Mouse (Mus musculus): ENCODE results near the gene Olfr1369-ps1. TPM values are rescaled to one million over a fixed set of nuclear protein-coding genes. Genes with fewer than 3 reads are reported as not detected.

Olfr1369-ps1 gene
- total and polyA plus RNA-seq, 3 experiments, result not detected

DNA sequence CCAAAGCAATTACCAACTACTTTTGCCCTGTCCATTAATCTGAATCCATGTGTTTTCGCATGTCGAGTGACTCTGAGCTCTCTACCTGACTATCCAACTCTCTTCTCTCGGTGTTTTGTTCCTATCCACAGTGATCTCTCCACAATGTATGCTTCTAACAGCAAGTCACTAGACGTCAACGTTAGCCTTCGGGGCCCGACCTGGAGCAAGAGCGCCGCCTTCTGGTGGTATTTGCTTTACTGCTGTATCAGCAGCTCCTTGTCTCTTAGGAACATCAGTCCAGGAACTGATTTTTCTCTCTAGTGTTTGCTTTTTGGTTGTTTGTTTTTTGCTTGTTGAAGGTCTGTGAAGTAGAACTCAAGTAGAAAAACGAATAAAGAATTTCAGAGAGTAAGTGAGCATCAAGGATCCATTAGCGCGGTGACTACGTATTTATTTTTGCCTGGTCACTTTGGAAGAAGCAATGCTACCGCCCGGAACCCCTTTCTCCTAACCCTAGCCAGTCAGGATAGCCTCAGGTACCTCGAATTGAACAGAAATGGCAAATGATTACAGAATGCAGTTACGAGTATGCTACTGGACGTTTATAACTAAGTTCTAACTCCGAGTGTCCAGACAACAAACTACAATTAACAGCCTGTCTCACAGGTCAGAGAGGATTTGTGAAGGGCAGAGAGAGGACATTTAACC lies 47.6 kb downstream of the Olfr1369-ps1 start:
- intact Hi-C loops (cut with DNase I), result loop anchor here (5.0 kb wide), 2 partner anchors 217 to 847 kb away; no protein-coding TSS in a partner anchor
- DNase-seq, result peak; percentile 84 to 89
- 1% methylated on average over 19 of the region's 19 CpGs for WGBS
- Histone ChIP-seq H3K36me3 (ENCODE audit: control insufficient read depth, insufficient read depth, low read length) (no peaks in the 10 kb centered on the region), H3K4me1 (ENCODE audit: control insufficient read depth, insufficient read depth, low read length) (no peaks in the 10 kb centered on the region), H3K27me3 (ENCODE audit: control insufficient read depth, insufficient read depth, low read length) (no peaks in the 10 kb centered on the region), H3K79me2 (replicated peaks; ENCODE audit: control insufficient read depth, insufficient read depth, low read length) (no peaks in the 10 kb centered on the region), H3K27ac (peak overlapping the region; percentile 57; the same call in 1 of the 2 replicates), H3K9ac (ENCODE audit: low read depth, low read length) (peak overlapping the region; percentile 71), H3K4me3 (peak overlapping the region; percentile 82)
- 0 out of 2 replicates have a peak, but pooled peaks have one; percentile 25 for TF ChIP-seq EP300 (IDR thresholded peaks at IDR 0.05; ENCODE audit: insufficient read depth, low read depth, low read length)
- TF ChIP-seq CTCF (IDR thresholded peaks at IDR 0.05), result peak; percentile 94
- no peak for TF ChIP-seq POLR2A (IDR thresholded peaks at IDR 0.05; ENCODE audit: insufficient read depth, low read depth, low read length)

DNA sequence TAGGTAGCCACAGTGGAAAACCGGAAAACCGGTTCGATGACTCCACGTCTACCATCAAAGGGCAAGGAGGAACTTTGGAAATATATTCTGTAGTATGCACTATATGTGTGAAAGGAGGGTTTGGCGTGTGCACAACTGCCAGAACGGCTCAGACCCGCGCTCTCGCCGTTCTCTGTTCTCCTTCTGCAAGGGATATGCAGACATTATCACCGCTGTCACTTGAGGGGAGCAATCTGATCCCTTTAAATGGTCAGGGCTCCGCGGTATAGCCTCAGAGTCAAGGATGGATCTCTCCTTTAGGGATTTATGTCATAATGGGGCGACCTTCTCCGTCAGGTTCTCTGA lies 48.2 kb downstream of the Olfr1369-ps1 start:
- H3K9ac ChIP-seq (ENCODE audit: low read depth, low read length), result peak overlapping the region; percentile 71
- TF ChIP-seq CTCF (IDR thresholded peaks at IDR 0.05) (no peak), EP300 (IDR thresholded peaks at IDR 0.05; ENCODE audit: insufficient read depth, low read depth, low read length) (no peak), POLR2A (IDR thresholded peaks at IDR 0.05; ENCODE audit: insufficient read depth, low read depth, low read length) (no peak)
- no peaks in the 10 kb centered on the region for H3K36me3 ChIP-seq (ENCODE audit: control insufficient read depth, insufficient read depth, low read length)
- DNase-seq, result peak; percentile 18 to 48
- no peaks in the 10 kb centered on the region for H3K27me3 ChIP-seq (ENCODE audit: control insufficient read depth, insufficient read depth, low read length)
- intact Hi-C loops (cut with DNase I), result loop anchor here (5.0 kb wide), 2 partner anchors 217 to 847 kb away; no protein-coding TSS in a partner anchor
- peak overlapping the region; percentile 82 for H3K4me3 ChIP-seq
- peak overlapping the region; percentile 57 for H3K27ac ChIP-seq
- WGBS, result 0% methylated on average over 15 of the region's 15 CpGs
- H3K4me1 ChIP-seq (ENCODE audit: control insufficient read depth, insufficient read depth, low read length), result no peaks in the 10 kb centered on the region
- H3K79me2 ChIP-seq (replicated peaks; ENCODE audit: control insufficient read depth, insufficient read depth, low read length), result no peaks in the 10 kb centered on the region

DNA sequence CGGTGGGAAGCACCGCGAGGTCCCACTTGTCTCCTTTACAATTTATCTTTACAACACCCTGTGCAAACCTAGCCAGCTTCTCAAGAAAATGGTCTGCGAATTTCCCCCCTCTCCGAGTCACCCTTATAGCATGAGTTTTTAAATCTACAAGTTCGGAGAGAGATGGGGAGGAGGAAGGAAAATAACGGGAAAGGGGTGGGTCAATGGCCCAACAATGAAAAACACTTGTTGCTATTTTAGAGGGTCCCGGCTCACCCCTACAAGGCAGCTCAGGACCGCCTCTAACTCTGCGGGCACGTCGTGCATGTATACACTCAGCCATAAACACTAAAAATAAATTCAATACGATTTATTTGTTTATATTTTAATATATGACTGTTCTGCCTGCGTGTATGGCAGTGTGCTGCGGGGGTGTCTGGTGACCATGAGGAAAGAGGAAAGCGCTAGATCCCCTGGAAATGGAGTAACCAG lies 48.8 kb downstream of the Olfr1369-ps1 start:
- intact Hi-C loops (cut with DNase I), result loop anchor here (5.0 to 10.0 kb wide), 3 partner anchors 62 to 785 kb away; partner anchors contain the start of gene Zfp184
- peak overlapping the region; percentile 82 for H3K4me3 ChIP-seq
- under 1% methylated on average over 16 of the region's 16 CpGs for WGBS
- peak; percentile 27 to 46 for DNase-seq
- H3K79me2 ChIP-seq (replicated peaks; ENCODE audit: control insufficient read depth, insufficient read depth, low read length), result no peaks in the 10 kb centered on the region
- peak overlapping the region; percentile 58 for H3K9ac ChIP-seq (ENCODE audit: low read depth, low read length)
- TF ChIP-seq EP300 (IDR thresholded peaks at IDR 0.05; ENCODE audit: insufficient read depth, low read depth, low read length), result no peak
- no peak for TF ChIP-seq POLR2A (IDR thresholded peaks at IDR 0.05; ENCODE audit: insufficient read depth, low read depth, low read length)
- TF ChIP-seq CTCF (IDR thresholded peaks at IDR 0.05), result no peak
- no peaks in the 10 kb centered on the region for H3K27me3 ChIP-seq (ENCODE audit: control insufficient read depth, insufficient read depth, low read length)
- no peaks in the 10 kb centered on the region for H3K36me3 ChIP-seq (ENCODE audit: control insufficient read depth, insufficient read depth, low read length)
- no peaks in the 10 kb centered on the region for H3K4me1 ChIP-seq (ENCODE audit: control insufficient read depth, insufficient read depth, low read length)
- peak overlapping the region; percentile 57 for H3K27ac ChIP-seq

DNA sequence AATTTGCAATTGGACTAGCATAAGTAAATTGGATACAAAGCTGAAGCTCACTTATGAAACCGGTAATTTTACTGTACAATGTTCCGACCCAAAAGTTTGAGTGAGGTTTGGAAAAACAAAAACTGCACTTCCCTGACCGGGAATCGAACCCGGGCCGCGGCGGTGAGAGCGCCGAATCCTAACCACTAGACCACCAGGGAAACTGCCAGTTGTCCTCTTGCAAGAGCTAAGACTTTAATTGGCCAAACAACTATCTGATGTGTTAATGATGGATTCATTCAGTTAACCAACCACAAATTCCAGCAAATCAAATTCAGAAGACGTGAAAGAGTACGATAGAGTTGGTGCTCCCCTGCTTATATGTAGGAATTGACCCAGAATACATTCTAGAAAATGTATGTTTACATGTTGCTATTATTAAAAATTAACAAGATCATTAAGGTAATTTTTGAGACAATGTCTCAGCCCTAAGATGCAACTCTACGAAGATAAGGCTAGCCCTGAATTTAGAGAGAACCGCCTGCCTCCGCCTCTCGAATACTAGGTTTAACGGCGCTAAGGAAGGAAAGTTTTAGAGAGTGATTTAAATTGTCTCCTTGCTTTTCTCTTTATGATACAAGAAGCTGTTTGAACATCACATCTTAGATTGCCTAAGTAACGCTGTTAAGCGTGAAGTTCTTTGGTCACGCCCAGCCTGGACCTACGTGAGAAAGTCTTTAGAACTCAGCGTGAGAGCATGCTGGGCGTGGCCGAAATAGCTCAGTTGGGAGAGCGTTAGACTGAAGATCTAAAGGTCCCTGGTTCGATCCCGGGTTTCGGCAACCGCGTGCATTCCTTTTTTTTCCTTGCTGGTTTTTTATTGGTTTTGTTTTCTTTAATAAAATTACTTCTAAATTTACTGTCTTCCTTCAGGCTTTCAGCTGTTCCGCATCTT lies 49.6 kb downstream of the Olfr1369-ps1 start:
- intact Hi-C loops (cut with DNase I), result loop anchor here (1.0 to 10.0 kb wide), 4 partner anchors 39 to 784 kb away; partner anchors contain the start of gene Zfp184
- no peak overlapping the region for H3K9ac ChIP-seq (ENCODE audit: low read depth, low read length)

DNA sequence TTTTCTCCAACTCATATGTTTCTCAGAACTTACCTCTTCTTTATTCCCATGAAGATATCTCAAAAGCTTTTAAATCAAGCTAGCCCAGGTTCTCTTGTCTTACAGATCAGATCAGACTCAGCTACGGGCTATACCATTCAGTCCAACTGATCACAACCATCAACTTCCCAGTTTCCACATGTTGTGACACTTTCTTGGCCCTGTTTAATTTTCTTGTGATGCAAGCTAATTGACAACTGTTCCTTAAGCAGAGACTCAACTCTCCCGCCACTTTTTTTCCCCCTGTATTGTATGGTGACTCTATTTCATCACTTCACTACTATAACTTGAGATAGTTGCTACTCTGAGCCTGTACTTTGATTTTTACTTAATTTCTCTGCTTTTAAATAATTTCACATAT lies 50.3 kb downstream of the Olfr1369-ps1 start:
- no peak for DNase-seq
- peak overlapping the region; percentile 7; the same call in 1 of the 2 replicates for H3K4me3 ChIP-seq
- no peaks in the 10 kb centered on the region for H3K27me3 ChIP-seq (ENCODE audit: control insufficient read depth, insufficient read depth, low read length)
- TF ChIP-seq POLR2A (IDR thresholded peaks at IDR 0.05; ENCODE audit: insufficient read depth, low read depth, low read length) (no peak), EP300 (IDR thresholded peaks at IDR 0.05; ENCODE audit: insufficient read depth, low read depth, low read length) (no peak), CTCF (IDR thresholded peaks at IDR 0.05) (no peak)
- no peaks in the 10 kb centered on the region for H3K79me2 ChIP-seq (replicated peaks; ENCODE audit: control insufficient read depth, insufficient read depth, low read length)
- WGBS, result 46% methylated on average over 2 of the region's 2 CpGs
- intact Hi-C loops (cut with DNase I), result loop anchor here (1.0 to 10.0 kb wide), 4 partner anchors 39 to 783 kb away; partner anchors contain the start of gene Zfp184
- H3K27ac ChIP-seq, result no peak overlapping the region
- no peaks in the 10 kb centered on the region for H3K36me3 ChIP-seq (ENCODE audit: control insufficient read depth, insufficient read depth, low read length)
- H3K9ac ChIP-seq (ENCODE audit: low read depth, low read length), result no peak overlapping the region
- H3K4me1 ChIP-seq (ENCODE audit: control insufficient read depth, insufficient read depth, low read length), result no peaks in the 10 kb centered on the region

More for the DNA sequence above, 49.6 kb downstream of the Olfr1369-ps1 start:
- H3K79me2 ChIP-seq (replicated peaks; ENCODE audit: control insufficient read depth, insufficient read depth, low read length), result no peaks in the 10 kb centered on the region
- DNase-seq, result peak; percentile 91 to 97
- no peaks in the 10 kb centered on the region for H3K36me3 ChIP-seq (ENCODE audit: control insufficient read depth, insufficient read depth, low read length)
- no peaks in the 10 kb centered on the region for H3K4me1 ChIP-seq (ENCODE audit: control insufficient read depth, insufficient read depth, low read length)
- H3K27me3 ChIP-seq (ENCODE audit: control insufficient read depth, insufficient read depth, low read length), result no peaks in the 10 kb centered on the region
- peak overlapping the region; percentile 82 for H3K4me3 ChIP-seq
- peak overlapping the region; percentile 57 for H3K27ac ChIP-seq
- WGBS, result under 1% methylated on average over 32 of the region's 32 CpGs
- TF ChIP-seq CTCF (IDR thresholded peaks at IDR 0.05) (no peak), EP300 (IDR thresholded peaks at IDR 0.05; ENCODE audit: insufficient read depth, low read depth, low read length) (peak; percentile 96)
